Mouse (Mus musculus): ENCODE data around the gene Nbeal2. TPM values are rescaled to one million over a fixed set of nuclear protein-coding genes. Genes with fewer than 3 reads are reported as not detected.

Gene Nbeal2
- polyA plus RNA-seq, 1 experiment from 2014 or later, result 2.2 TPM

GRCm38 (mm10) chr9:110631651-110632275 is 22.2 kb downstream of the Nbeal2 start:
- Histone ChIP-seq H3K27ac (ENCODE audit: low read depth, low read length) (no peak overlapping the region), H3K27me3 (ENCODE audit: control insufficient read depth, insufficient read depth, low read length) (peaks cover 2% of the 10 kb centered on the region), H3K9me3 (ENCODE audit: control insufficient read depth, low read length) (no peaks in the 10 kb centered on the region), H3K9ac (ENCODE audit: low read length) (peak overlapping the region; percentile 2; the same call in 1 of the 2 replicates), H3K36me3 (ENCODE audit: control insufficient read depth, insufficient read depth, low read length) (no peaks in the 10 kb centered on the region), H3K4me1 (replicated peaks; ENCODE audit: control insufficient read depth, insufficient read depth, low read length) (no peaks in the 10 kb centered on the region), H3K4me3 (ENCODE audit: low read depth, low read length) (peak overlapping the region; percentile 27), H3K4me2 (ENCODE audit: low read depth, low read length, severe bottlenecking) (peak overlapping the region; percentile 55)
- DNase-seq (ENCODE audit: low spot score), result peak; percentile 78
- peak; percentile 62 for ATAC-seq (replicated peaks; ENCODE audit: low FRiP score)
- WGBS, result 14% methylated on average over 30 of the region's 30 CpGs

GRCm38 (mm10) chr9:110631191-110631590 is 22.8 kb downstream of the Nbeal2 start:
- H3K27me3 ChIP-seq (ENCODE audit: control insufficient read depth, insufficient read depth, low read length), result peaks cover 2% of the 10 kb centered on the region
- H3K4me3 ChIP-seq (ENCODE audit: low read depth, low read length), result peak overlapping the region; percentile 27
- no peak overlapping the region for H3K27ac ChIP-seq (ENCODE audit: low read depth, low read length)
- no peaks in the 10 kb centered on the region for H3K4me1 ChIP-seq (replicated peaks; ENCODE audit: control insufficient read depth, insufficient read depth, low read length)
- no peaks in the 10 kb centered on the region for H3K9me3 ChIP-seq (ENCODE audit: control insufficient read depth, low read length)
- H3K4me2 ChIP-seq (ENCODE audit: low read depth, low read length, severe bottlenecking), result peak overlapping the region; percentile 55
- ATAC-seq (replicated peaks; ENCODE audit: low FRiP score) (peak; percentile 34), DNase-seq (ENCODE audit: low spot score) (peak; percentile 89)
- H3K9ac ChIP-seq (ENCODE audit: low read length), result peak overlapping the region; percentile 2; the same call in 1 of the 2 replicates
- 6% methylated on average over 10 of the region's 10 CpGs for WGBS
- H3K36me3 ChIP-seq (ENCODE audit: control insufficient read depth, insufficient read depth, low read length), result no peaks in the 10 kb centered on the region

GRCm38 (mm10) chr9:110630171-110630570 is 23.8 kb downstream of the Nbeal2 start:
- Histone ChIP-seq H3K4me1 (replicated peaks; ENCODE audit: control insufficient read depth, insufficient read depth, low read length) (no peaks in the 10 kb centered on the region; the same call in 1 of the 2 replicates), H3K4me3 (ENCODE audit: low read depth, low read length) (no peak overlapping the region), H3K27me3 (ENCODE audit: control insufficient read depth, insufficient read depth, low read length) (peaks cover 2% of the 10 kb centered on the region), H3K9me3 (ENCODE audit: control insufficient read depth, low read length) (no peaks in the 10 kb centered on the region), H3K36me3 (ENCODE audit: control insufficient read depth, insufficient read depth, low read length) (no peaks in the 10 kb centered on the region), H3K4me2 (ENCODE audit: low read depth, low read length, severe bottlenecking) (no peak overlapping the region), H3K27ac (ENCODE audit: low read depth, low read length) (no peak overlapping the region), H3K9ac (ENCODE audit: low read length) (no peak overlapping the region)
- DNase-seq (ENCODE audit: low spot score) (no peak), ATAC-seq (replicated peaks; ENCODE audit: low FRiP score) (no peak)
- WGBS, result 91% methylated on average over 15 of the region's 15 CpGs

GRCm38 (mm10) chr9:110625350-110625908 is 28.5 kb downstream of the Nbeal2 start:
- Histone ChIP-seq H3K4me1 (replicated peaks; ENCODE audit: control insufficient read depth, insufficient read depth, low read length) (peaks cover 4% of the 10 kb centered on the region; the same call in 1 of the 2 replicates), H3K4me3 (ENCODE audit: low read depth, low read length) (peak overlapping the region; percentile 48), H3K36me3 (ENCODE audit: control insufficient read depth, insufficient read depth, low read length) (no peaks in the 10 kb centered on the region; the same call in 1 of the 2 replicates), H3K27me3 (ENCODE audit: control insufficient read depth, insufficient read depth, low read length) (no peaks in the 10 kb centered on the region), H3K9ac (ENCODE audit: low read length) (peak overlapping the region; percentile 75), H3K27ac (ENCODE audit: low read depth, low read length) (peak overlapping the region; percentile 78; the same call in 1 of the 2 replicates), H3K9me3 (ENCODE audit: control insufficient read depth, low read length) (no peaks in the 10 kb centered on the region), H3K4me2 (ENCODE audit: low read depth, low read length, severe bottlenecking) (peak overlapping the region; percentile 98)
- WGBS, result 67% methylated on average over 11 of the region's 11 CpGs
- DNase-seq (ENCODE audit: low spot score) (peak; percentile 48), ATAC-seq (replicated peaks; ENCODE audit: low FRiP score) (no peak; the same call in 1 of the 2 replicates)

- peak within 1 kb of the TSS; percentile 48 for H3K4me3 ChIP-seq (ENCODE audit: low read depth, low read length)
- peaks cover 4% of the 10 kb centered on the region; the same call in 1 of the 2 replicates for H3K4me1 ChIP-seq (replicated peaks; ENCODE audit: control insufficient read depth, insufficient read depth, low read length)
- DNase-seq (ENCODE audit: low spot score), result peak; percentile 95
- no peaks in the 10 kb centered on the region for H3K27me3 ChIP-seq (ENCODE audit: control insufficient read depth, insufficient read depth, low read length)
- no peaks in the 10 kb centered on the region for H3K9me3 ChIP-seq (ENCODE audit: control insufficient read depth, low read length)
- H3K36me3 ChIP-seq (ENCODE audit: control insufficient read depth, insufficient read depth, low read length), result no peaks in the 10 kb centered on the region; the same call in 1 of the 2 replicates
- H3K4me2 ChIP-seq (ENCODE audit: low read depth, low read length, severe bottlenecking), result peak within 1 kb of the TSS; percentile 98
- peak within 1 kb of the TSS; percentile 78 for H3K27ac ChIP-seq (ENCODE audit: low read depth, low read length)
- under 1% methylated on average over 41 of the region's 41 CpGs for WGBS
- ATAC-seq (replicated peaks; ENCODE audit: low FRiP score), result peak; percentile 95
- H3K9ac ChIP-seq (ENCODE audit: low read length), result peak within 1 kb of the TSS; percentile 75
These were observed 29.4 kb downstream of the Nbeal2 start, which contains the start of gene Nradd for GRCm38 (mm10) chr9:110624361-110625166. Nradd (minus strand) TSS chr9:110624452.

- peak overlapping the region; percentile 75 for H3K9ac ChIP-seq (ENCODE audit: low read length)
- H3K9me3 ChIP-seq (ENCODE audit: control insufficient read depth, low read length), result no peaks in the 10 kb centered on the region
- 47% methylated on average over 8 of the region's 8 CpGs for whole genome bisulfite sequencing
- ATAC-seq (replicated peaks; ENCODE audit: low FRiP score), result no peak
- no peaks in the 10 kb centered on the region for H3K27me3 ChIP-seq (ENCODE audit: control insufficient read depth, insufficient read depth, low read length)
- H3K4me1 ChIP-seq (replicated peaks; ENCODE audit: control insufficient read depth, insufficient read depth, low read length), result peaks cover 4% of the 10 kb centered on the region; the same call in 1 of the 2 replicates
- H3K4me3 ChIP-seq (ENCODE audit: low read depth, low read length), result peak overlapping the region; percentile 48
- DNase-seq (ENCODE audit: low spot score), result peak; percentile 57
- peaks cover 3% of the 10 kb centered on the region; the same call in 1 of the 2 replicates for H3K36me3 ChIP-seq (ENCODE audit: control insufficient read depth, insufficient read depth, low read length)
- no peak overlapping the region for H3K27ac ChIP-seq (ENCODE audit: low read depth, low read length)
- H3K4me2 ChIP-seq (ENCODE audit: low read depth, low read length, severe bottlenecking), result peak overlapping the region; percentile 98
These were observed 30.4 kb downstream of the Nbeal2 start for GRCm38 (mm10) chr9:110623416-110624195.

GRCm38 (mm10) chr9:110622621-110623219 is 31.2 kb downstream of the Nbeal2 start:
- Histone ChIP-seq H3K9ac (ENCODE audit: low read length) (no peak overlapping the region), H3K4me2 (ENCODE audit: low read depth, low read length, severe bottlenecking) (no peak overlapping the region), H3K4me1 (replicated peaks; ENCODE audit: control insufficient read depth, insufficient read depth, low read length) (peaks cover 4% of the 10 kb centered on the region; the same call in 1 of the 2 replicates), H3K27me3 (ENCODE audit: control insufficient read depth, insufficient read depth, low read length) (no peaks in the 10 kb centered on the region), H3K4me3 (ENCODE audit: low read depth, low read length) (no peak overlapping the region), H3K9me3 (ENCODE audit: control insufficient read depth, low read length) (no peaks in the 10 kb centered on the region), H3K36me3 (ENCODE audit: control insufficient read depth, insufficient read depth, low read length) (peaks cover 4% of the 10 kb centered on the region; the same call in 1 of the 2 replicates), H3K27ac (ENCODE audit: low read depth, low read length) (no peak overlapping the region)
- ATAC-seq (replicated peaks; ENCODE audit: low FRiP score) (no peak), DNase-seq (ENCODE audit: low spot score) (no peak)
- 85% methylated on average over 12 of the region's 12 CpGs for whole genome bisulfite sequencing
